Mouse (Mus musculus): Measurements from ENCODE around the gene Abl2.
"Not testable (repeated sequence)": the region's sequence is repeated elsewhere in the genome, so short reads cannot be mapped to it uniquely, and the experiment has no call there.

The Abl2 gene

DNA sequence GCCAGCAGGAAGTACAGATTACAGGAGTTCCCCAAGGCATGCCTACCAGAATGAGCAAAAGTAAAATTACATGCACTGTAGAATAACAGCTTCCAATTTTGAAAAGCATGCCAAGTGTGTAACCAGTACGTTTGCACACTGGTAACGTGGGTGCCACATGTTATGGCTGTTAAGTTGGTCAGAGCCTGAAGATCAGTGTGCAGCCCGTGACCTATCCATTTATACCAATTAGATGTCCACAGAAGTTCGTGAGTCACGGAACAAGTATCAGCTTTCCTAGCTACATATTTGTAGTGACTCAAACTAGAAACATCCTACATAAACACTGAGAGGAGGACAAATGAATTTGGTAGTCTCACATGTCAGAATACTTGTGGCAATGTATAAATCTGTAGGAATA is 80.9 kb downstream of the Abl2 start:
- DNase-seq: no peak

DNA sequence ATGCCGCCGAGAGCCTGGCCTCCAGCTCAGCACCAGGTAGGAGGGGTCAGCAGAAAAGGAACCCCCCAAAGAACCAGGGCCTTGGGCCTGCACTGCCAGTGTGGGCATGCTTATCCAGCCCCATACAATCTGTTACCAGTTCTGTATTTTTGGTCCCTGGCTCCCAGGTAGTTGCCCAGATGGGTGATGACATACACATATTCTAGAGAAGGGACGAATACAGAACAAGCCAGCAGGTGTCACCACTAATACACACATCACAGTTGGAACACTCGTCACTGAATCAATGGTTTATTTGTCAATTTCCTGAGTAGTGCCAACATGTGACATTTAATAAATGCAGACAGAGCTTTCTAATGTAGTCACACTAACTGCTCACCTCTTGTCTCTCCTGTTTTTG is 82.0 kb downstream of the Abl2 start:
- no peak for DNase-seq

DNA sequence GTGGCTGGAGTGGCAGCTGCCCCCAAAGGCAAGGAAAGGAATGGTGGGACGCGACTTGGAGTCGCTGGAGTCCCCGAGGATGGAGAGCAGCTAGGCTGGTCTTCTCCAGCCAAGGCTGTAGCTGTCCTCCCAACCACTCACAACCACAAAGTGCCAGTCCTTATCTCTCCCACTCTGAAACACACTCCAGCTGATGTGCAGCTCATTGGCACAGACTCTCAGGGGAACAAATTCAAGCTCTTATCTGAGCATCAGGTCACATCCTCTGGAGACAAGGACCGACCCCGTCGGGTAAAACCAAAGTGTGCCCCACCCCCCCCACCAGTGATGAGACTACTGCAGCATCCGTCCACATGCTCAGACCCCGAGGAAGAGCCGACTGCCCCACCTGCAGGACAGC is 83.2 kb downstream of the Abl2 start:
- DNase-seq: no peak

DNA sequence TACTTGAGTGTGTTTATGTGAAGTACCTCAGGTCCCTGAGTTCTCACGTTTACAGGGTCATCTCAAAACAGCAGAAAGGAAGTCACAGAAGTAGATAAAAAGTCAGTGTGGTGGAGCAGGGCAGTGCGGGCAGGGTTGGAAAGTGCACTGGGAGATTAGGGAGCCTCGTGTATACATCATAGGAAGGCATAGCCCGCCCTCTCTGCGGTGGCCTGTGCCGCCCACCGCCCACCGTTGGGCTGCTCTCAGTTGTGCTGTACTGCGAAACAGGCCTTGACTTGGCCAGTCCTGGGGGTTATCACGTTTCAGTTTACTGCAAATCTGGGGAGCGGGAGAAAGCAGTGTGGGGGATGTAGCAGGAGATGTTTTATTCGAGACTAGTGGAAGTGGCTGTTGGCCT is 84.2 kb downstream of the Abl2 start:
- no peak for DNase-seq

DNA sequence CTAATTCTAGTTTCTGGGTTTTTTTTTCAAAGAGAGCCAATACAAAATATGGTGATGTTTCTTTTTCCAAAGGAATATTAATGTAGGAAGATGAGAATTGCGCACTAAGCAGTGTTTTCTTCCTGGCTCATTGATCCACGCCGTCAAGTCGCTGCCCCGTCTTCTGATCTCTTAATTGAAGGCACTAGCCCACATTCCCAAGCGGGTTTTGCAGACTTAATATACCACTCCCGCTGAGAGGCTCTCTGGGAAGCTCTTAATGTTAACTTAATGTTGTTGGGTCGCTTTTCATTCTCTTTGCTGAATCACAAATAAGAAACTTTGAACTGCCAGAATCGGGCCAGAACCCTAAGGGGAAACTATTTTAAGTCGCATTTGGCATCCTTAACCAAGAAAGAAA is 85.5 kb downstream of the Abl2 start:
- DNase-seq: no peak

- no peak for DNase-seq
Observed at GRCm38 (mm10) chr1:156644780-156645523, 86.4 kb downstream of the Abl2 start.

GRCm38 (mm10) chr1:156645971-156646370 is 87.4 kb downstream of the Abl2 start:
- DNase-seq: no peak

DNA sequence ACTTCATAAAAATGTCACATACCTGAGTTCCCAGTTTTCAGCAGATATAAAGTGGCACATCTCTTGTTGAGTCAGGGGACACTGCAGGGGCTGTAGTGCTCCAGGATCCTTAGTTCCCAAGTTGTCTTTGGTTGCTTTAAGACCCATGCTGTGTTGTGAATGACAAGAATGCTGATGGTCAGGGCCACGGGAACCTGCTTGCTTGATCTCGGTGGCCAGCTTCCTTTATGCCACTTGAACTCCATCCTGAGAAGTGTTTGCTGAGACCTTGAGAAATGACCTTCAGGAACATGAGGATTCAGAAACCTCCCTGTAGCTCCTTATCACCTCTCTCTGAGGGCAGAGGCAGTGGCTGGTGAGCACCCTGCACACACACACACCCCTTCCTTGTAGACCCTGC is 90.1 kb downstream of the Abl2 start:
- no peak for DNase-seq

GRCm38 (mm10) chr1:156650631-156651030 is 92.0 kb downstream of the Abl2 start:
- no peak for DNase-seq

GRCm38 (mm10) chr1:156652189-156652822 is 93.7 kb downstream of the Abl2 start:
- no peak for DNase-seq

DNA sequence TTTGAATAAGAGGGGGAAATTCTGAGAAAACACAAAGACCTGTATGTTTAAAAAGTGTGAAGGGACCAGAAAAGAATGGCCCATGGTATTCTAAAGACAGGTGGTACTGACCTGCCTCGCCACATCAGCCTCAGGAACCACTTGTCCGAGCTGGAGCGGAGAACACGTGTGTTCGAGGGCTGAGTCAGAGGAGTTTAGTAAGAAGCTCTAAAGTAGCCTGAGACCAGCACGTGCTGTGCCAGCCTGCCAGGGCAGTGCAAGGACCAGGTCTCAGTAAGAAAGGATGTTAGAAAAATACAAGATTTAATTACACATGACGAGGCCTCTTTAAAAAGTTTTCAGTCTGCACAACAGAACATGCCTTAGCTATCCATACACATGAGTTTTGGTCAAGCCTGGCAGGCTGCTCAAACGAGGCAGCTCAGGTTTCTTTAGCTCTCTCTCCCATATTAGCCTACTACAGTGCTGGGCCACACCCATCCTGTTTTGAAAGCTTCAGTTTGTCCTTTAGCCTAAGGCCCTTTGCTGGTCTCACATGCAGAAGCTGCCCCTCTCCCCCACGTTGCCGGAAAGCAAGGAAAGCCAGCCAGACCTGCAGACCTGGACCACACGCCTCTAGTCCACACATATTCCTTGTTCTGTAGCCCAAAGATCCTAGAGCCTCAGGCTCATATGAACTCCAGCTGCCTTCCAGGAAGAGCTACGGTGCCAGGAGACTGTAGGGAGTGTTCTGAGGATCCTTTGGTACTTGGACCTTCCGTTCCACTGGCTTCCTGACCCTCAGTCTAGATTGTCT is 96.3 kb downstream of the Abl2 start:
- DNase-seq: no peak

DNA sequence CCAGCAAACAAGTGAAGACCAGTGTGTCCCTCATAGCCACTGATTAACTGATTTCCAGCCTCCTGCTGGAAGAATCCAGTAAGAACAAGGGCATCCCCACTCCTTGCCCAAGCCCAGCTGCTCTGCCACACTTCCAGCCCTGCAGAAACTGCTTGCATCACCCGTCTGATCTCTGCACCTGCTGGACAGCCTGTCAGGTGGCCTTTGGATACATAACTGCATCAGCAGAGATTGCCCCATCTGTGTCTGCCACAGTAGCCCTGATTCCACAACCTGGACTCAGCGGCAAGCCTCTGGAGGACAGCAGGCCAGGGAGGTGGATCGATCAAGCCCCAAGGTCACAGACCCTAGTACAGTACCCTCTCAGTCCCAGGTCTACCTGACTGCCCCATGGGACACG is 98.9 kb downstream of the Abl2 start:
- DNase-seq: no peak

DNA sequence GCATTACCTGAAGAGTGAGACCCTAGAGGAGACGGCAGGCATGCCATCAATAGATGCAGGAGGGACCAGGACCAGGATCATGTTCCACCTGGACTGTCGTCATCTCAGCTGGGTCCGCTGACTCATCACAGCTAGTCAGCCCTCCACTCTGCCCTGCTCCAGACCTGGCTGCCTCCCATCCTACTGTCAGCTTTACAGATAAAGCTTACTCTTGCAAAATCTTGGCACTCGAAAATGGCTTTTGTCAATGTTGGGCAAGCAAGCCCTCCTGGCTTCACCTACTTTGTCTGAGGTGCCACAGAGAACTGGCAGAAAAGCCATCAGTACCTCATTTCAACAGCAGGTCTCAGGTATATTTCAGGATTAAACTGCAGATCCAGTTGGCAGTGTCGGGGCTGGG is 100.1 kb downstream of the Abl2 start:
- no peak for DNase-seq

DNA sequence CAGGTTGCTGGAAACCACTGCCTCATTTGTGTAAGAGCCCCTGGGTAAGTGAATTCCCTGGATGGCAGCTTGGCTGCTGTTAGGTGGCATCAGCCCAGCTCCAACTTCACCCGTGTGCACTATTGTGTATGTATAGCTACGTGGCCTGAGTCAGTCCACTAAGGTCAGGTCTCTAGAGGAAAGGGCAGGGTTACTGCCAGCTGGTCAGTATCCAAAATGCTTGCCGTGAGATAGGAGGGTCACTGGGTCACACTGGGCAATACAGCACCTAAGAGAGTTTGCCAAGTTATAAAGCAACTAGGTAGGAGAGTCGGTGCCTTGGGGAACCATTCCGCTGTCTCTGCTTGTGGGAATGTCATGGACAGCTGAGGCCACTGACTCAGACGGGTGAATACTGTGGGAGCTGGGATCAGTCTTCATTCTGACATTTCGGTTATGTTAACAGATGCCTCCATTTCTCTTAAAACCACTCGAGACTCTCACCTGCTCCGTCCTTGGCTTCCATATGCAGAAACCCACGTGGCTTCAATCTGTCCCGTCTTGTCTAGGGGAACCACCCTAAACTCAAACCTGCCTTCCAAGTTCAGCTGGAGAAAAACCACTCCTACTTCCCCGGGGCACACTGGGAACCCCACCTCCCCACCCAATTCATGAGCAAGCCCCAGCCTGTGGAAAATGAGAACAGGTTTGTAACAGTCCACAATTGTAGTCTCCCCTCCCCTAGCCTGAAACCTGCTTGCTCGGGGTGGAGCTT is 101.5 kb downstream of the Abl2 start:
- no peak for DNase-seq

DNA sequence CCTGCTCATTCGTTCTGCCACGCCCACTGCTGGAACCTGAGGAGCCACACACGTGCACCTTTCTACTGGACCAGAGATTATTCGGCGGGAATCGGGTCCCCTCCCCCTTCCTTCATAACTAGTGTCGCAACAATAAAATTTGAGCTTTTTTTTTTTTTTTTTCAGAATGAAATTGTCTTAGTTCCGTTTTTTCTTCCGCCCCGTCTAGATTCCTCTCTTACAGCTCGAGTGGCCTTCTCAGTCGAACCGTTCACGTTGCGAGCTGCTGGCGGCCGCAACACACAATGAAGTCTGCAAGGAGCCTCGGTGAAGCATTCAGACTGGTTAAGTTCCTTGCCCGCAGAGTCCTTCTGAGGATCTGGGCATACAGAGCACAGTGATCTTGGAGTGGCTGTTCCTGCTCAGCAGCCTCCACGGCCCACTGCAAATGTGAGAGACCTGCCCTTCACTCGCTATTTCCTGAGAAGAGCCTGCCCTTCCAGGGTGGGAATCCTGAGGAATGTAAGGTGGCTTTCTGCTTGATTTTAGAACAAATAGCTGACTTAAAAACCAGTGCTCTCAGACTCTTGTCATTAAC is 102.2 kb downstream of the Abl2 start:
- DNase-seq: not testable (repeated sequence)

DNA sequence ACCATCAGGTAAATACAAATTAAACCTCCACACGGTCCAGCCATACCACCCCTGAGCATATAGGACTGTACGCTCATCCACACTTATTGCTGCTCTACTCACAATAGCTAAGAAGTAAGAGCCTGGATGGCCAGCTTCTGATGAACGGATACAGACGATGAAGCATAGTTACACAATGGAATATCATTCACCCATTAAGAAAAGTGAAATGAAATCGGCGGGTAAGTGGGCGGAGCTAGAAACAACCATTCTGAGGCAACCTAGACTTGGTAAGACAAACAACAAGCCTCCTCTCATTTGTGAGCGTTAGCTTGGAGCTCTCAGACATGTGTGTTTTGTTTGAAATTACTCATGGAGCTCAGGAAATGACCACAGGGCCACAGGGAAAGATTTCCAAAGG is 107.2 kb downstream of the Abl2 start:
- no peak for DNase-seq

- no peak for DNase-seq
Observed at GRCm38 (mm10) chr1:156667141-156667926, 108.7 kb downstream of the Abl2 start.

DNA sequence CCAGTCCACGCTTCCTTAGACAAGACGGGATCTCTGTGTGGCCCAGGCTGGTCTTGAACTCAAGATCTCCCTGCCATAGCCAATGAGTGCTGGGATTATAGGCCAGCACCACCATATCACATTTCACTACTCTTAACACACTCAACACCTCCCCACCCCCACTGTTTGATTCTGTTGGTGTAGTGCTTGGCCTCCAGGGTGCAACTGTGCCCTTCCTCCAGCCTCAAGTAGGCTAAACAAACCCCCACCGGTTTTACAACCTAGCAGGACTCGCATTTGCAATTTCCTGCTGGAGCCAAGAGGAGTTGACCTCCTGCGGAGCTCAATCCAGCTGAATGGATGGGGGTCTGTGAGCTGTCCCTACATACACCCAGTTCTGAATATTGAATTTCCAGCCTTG is 110.0 kb downstream of the Abl2 start:
- no peak for DNase-seq

DNA sequence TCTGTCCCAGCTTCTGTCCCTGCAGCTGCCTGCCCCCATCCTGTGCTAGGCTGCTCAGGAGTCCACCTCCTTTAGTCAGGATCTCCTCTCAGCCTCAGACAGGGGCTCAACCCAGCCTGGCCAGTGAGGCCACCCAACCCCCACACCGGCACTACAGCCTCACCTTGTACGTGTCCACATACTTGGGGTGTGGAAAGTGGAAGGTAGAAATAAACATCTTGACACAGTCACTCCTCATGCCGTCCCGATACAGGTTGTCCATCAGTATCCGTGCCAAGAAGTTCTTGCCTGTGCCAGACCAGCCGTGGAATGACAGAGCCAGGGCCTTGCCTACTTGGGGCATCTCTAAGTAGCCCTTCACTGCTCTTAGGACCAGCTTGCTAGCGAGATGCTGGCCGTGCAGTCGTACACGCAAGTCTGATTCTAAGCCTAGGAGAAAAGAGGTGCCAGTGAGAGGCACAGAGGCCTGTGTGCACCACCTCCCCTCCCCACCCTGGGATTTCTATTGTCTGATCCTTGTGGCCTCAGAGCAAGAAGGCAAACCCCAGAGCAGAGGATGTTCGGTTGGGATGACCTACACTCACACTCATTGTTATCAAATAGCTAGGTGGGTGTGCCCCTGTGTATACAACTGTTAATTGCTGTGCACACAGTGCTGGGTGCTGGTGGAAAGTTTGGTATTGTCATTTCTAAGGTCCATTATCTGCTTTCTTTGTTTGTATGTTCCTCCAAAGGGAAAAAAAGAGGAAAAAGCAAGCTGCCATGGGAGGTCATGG is 110.8 kb downstream of the Abl2 start:
- DNase-seq: no peak

DNA sequence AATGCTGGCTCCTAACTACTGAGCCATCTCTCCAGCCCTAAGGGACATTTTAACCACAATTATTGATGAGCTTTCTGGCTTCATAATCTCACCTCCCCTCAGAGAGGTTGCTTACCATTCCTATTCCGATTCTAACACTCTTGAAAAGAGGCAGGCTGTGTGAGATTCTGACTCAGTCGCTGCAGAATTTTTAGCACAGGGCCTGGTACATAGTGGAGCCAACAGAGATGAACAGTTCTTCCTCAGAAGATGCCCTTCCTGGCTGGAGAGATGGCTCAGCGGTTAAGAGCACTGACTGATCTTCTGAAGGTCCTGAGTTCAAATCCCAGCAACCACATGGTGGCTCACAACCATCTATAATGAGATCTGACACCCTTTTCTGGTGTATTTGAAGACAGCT is 113.3 kb downstream of the Abl2 start:
- no peak for DNase-seq

All from kidney, adult 18-20 months (tissue).